Mouse (Mus musculus) natural killer cell, adult 2 months (primary cell): Measurements from ENCODE around the gene Fam13c.

Source experiments
- DNase-seq, 2 experiments: peaks; one replicate each; pipeline ENCODE4 v3.0.0; 2022; ENCODE audit warnings: low spot score in 2 of 2

Fam13c gene

GRCm38 (mm10) chr10:70458574-70459263 lies 18.4 kb downstream of the Fam13c start:
- no peak for DNase-seq

GRCm38 (mm10) chr10:70465638-70466037 lies 25.4 kb downstream of the Fam13c start:
- DNase-seq: no peak

- DNase-seq: no peak
These were observed 30.6 kb downstream of the Fam13c start for GRCm38 (mm10) chr10:70470836-70471235.

- no peak for DNase-seq
These were observed 37.5 kb downstream of the Fam13c start for GRCm38 (mm10) chr10:70477741-70478145.

- no peak for DNase-seq
These were observed 43.5 kb downstream of the Fam13c start for GRCm38 (mm10) chr10:70483736-70484135.

GRCm38 (mm10) chr10:70484568-70485286 lies 44.4 kb downstream of the Fam13c start:
- DNase-seq: no peak

- DNase-seq: no peak
These were observed 45.0 kb downstream of the Fam13c start for GRCm38 (mm10) chr10:70485287-70485612.

GRCm38 (mm10) chr10:70486651-70487050 lies 46.4 kb downstream of the Fam13c start:
- no peak for DNase-seq

GRCm38 (mm10) chr10:70493891-70494290 lies 53.6 kb downstream of the Fam13c start:
- no peak for DNase-seq

- no peak for DNase-seq
These were observed 54.2 kb downstream of the Fam13c start for GRCm38 (mm10) chr10:70494441-70494840.

- no peak for DNase-seq
These were observed 55.1 kb downstream of the Fam13c start for GRCm38 (mm10) chr10:70495106-70496104.

GRCm38 (mm10) chr10:70496938-70497337 lies 56.7 kb downstream of the Fam13c start:
- DNase-seq: no peak

GRCm38 (mm10) chr10:70498328-70498727 lies 58.0 kb downstream of the Fam13c start:
- DNase-seq: no peak

- no peak for DNase-seq
These were observed 59.0 kb downstream of the Fam13c start for GRCm38 (mm10) chr10:70499246-70499645.

GRCm38 (mm10) chr10:70504871-70505270 lies 64.6 kb downstream of the Fam13c start:
- DNase-seq: no peak

GRCm38 (mm10) chr10:70505395-70505794 lies 65.1 kb downstream of the Fam13c start:
- DNase-seq: no peak

- no peak for DNase-seq
These were observed 65.6 kb downstream of the Fam13c start for GRCm38 (mm10) chr10:70505842-70506241.

- no peak for DNase-seq
These were observed 66.4 kb downstream of the Fam13c start for GRCm38 (mm10) chr10:70506499-70507168.

- DNase-seq: no peak
These were observed 67.6 kb downstream of the Fam13c start for GRCm38 (mm10) chr10:70507880-70508279.

- DNase-seq: no peak
These were observed 74.6 kb downstream of the Fam13c start for GRCm38 (mm10) chr10:70514848-70515247.

- no peak for DNase-seq
These were observed 76.4 kb downstream of the Fam13c start for GRCm38 (mm10) chr10:70516661-70517060.

- no peak for DNase-seq
These were observed 79.4 kb downstream of the Fam13c start for GRCm38 (mm10) chr10:70519640-70520099.
